Mouse (Mus musculus) embryonic facial prominence, embryonic 15.5 days (tissue): ENCODE measurements at regions not wholly inside any gene's neighbourhood (a gene's known extent, or its start where the extent isn't known, plus 50 kb on each side); places are given as distances from the start of the nearest gene placed in this dataset.
A peak's percentile ranks its signal among the peaks of the same experiment; 100 is the strongest.

Experiments
- ATAC-seq: fragments of 200-750 bp; cut with Nextera tagmentation; 2 replicates; pipeline ENCODE4 v1.8.0; 2017; ENCODE audit warnings: low read depth, moderate TSS enrichment; ENCODE audit not compliant: insufficient number of reproducible peaks, low FRiP score, low TSS enrichment
- H3K27ac ChIP-seq: fragments of 300-500 bp; sonication (generic); replicated peaks from 2 replicates; pipeline ENCODE4 v1.5.1; 2015; ENCODE audit warnings: mild to moderate bottlenecking, inconsistent platforms
- H3K27me3 ChIP-seq: fragments of 300-500 bp; sonication (generic); 2 replicates; pipeline ENCODE4 v1.6.1; 2015; ENCODE audit warnings: inconsistent platforms
- H3K36me3 ChIP-seq: fragments of 300-500 bp; sonication (generic); 2 replicates; pipeline ENCODE4 v1.6.1; 2015; ENCODE audit warnings: mild to moderate bottlenecking, inconsistent platforms
- H3K4me1 ChIP-seq: fragments of 300-500 bp; sonication (generic); 2 replicates; pipeline ENCODE4 v1.6.1; 2015; ENCODE audit warnings: inconsistent platforms
- H3K4me2 ChIP-seq: fragments of 300-500 bp; sonication (generic); replicated peaks from 2 replicates; pipeline ENCODE4 v1.6.1; 2015; ENCODE audit warnings: mild to moderate bottlenecking, inconsistent platforms
- H3K4me3 ChIP-seq: fragments of 300-500 bp; sonication (generic); replicated peaks from 2 replicates; pipeline ENCODE4 v1.5.1; 2015; ENCODE audit warnings: mild to moderate bottlenecking, inconsistent platforms
- H3K9ac ChIP-seq: fragments of 300-500 bp; sonication (generic); 2 replicates; pipeline ENCODE4 v1.6.1; 2015; ENCODE audit warnings: inconsistent platforms
- H3K9me3 ChIP-seq: fragments of 300-500 bp; sonication (generic); replicated peaks from 2 replicates; pipeline ENCODE4 v1.6.1; 2016; ENCODE audit warnings: inconsistent platforms
- WGBS: fragments of 180-500 bp; shearing (Covaris S2); methylation state at CpG from one replicate; pipeline ENCODE4 v1.1.7; 2015; 5-methylcytosine and 5-hydroxymethylcytosine counted together

DNA sequence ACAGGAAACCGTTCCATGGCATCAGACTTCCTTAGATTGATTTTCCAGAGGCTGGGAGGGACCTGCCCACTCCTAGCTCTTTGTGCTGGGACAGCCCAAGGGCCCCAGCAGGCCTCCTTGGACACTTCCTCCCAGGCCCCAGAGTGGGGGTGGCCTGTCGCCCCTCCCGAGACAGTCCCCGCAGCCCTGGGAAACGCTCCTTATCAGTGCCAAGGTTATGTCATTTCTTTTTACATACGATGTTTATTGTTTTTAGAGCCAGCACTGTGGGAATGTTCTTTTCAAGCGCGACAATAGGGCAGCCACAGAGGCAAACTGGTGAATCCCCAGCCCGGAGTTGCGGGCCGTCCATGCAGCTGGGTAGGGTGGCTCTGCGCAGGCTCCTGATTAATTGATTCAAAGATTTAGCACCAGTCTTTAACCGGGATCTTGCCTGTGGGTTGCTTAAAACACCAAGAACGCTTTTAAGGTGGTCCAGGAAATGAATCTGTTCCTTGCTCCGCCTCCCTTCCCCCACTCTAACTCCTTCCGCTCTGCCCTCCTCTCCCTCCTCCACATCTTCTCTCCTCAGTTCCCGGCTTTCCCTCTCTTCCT, 304.4 kb upstream of the Arglu1 start:
- Histone ChIP-seq H3K36me3 (no peaks in the 10 kb centered on the region), H3K27me3 (no peaks in the 10 kb centered on the region), H3K4me2 (peak overlapping the region; percentile 57), H3K27ac (peak overlapping the region; percentile 6), H3K4me1 (peaks cover 36% of the 10 kb centered on the region), H3K9ac (peak overlapping the region; percentile 1; the same call in 1 of the 2 replicates), H3K9me3 (no peaks in the 10 kb centered on the region), H3K4me3 (peak overlapping the region; percentile 32)
- ATAC-seq: peak; percentile 74
- WGBS: 4% methylated on average over 17 of the region's 17 CpGs

- H3K4me2 ChIP-seq: no peak overlapping the region
- no peaks in the 10 kb centered on the region for H3K27me3 ChIP-seq
- no peaks in the 10 kb centered on the region for H3K9me3 ChIP-seq
- H3K36me3 ChIP-seq: no peaks in the 10 kb centered on the region
- H3K27ac ChIP-seq: peak overlapping the region; percentile 44; the same call in 1 of the 2 replicates
- H3K9ac ChIP-seq: no peak overlapping the region
- 21% methylated on average over 7 of the region's 7 CpGs for WGBS
- ATAC-seq: no peak
- H3K4me1 ChIP-seq: peaks cover 36% of the 10 kb centered on the region
- no peak overlapping the region for H3K4me3 ChIP-seq
Observed at GRCm38 (mm10) chr8:8994008-8994407, 303.7 kb upstream of the Arglu1 start.

DNA sequence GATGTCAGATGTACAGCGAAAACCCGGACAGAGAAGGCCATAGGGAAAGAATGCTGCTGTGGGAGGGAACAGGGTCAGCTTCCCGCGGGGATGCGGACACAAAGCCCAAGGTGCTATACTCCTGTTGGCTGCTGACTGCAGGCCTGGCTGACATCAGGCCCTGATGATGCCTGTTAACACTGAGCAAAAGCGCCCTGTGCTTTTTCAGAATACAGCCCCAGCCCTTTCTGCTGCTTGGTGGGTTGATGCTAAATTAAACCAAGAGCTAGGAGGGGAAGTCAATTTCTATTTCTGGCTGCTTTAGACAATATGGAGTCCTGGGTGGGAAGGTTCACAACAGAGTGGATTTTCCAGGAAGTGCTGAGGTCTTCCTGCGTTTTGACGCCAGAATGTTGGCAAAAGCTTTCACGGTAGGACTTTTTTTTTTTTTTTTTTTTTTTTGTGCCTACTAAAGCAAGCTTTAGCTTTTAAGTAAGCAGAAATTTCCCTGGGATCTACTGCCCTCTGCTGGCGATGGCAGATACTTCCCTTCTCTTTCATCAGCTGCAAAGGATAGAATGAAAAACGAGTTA, 302.2 kb upstream of the Arglu1 start:
- H3K4me1 ChIP-seq: peaks cover 36% of the 10 kb centered on the region
- H3K27me3 ChIP-seq: no peaks in the 10 kb centered on the region
- no peaks in the 10 kb centered on the region for H3K36me3 ChIP-seq
- H3K4me2 ChIP-seq: peak overlapping the region; percentile 30; the same call in 1 of the 2 replicates
- ATAC-seq: no peak; the same call in 1 of the 2 replicates
- H3K4me3 ChIP-seq: no peak overlapping the region; the same call in 1 of the 2 replicates
- H3K9ac ChIP-seq: no peak overlapping the region
- WGBS: 11% methylated on average over 11 of the region's 11 CpGs
- H3K27ac ChIP-seq: peak overlapping the region; percentile 44
- no peaks in the 10 kb centered on the region for H3K9me3 ChIP-seq

- Histone ChIP-seq H3K27ac (no peak overlapping the region), H3K27me3 (no peaks in the 10 kb centered on the region), H3K4me1 (peaks cover 36% of the 10 kb centered on the region), H3K4me3 (no peak overlapping the region), H3K9ac (no peak overlapping the region), H3K9me3 (no peaks in the 10 kb centered on the region), H3K4me2 (no peak overlapping the region), H3K36me3 (no peaks in the 10 kb centered on the region)
- 54% methylated on average over 8 of the region's 8 CpGs for whole genome bisulfite sequencing
- ATAC-seq: no peak
Observed at GRCm38 (mm10) chr8:8991026-8991425, 300.7 kb upstream of the Arglu1 start.

GRCm38 (mm10) chr8:8986068-8986467, 295.7 kb upstream of the Arglu1 start:
- WGBS: 46% methylated on average over 9 of the region's 9 CpGs
- H3K9ac ChIP-seq: no peak overlapping the region
- no peak overlapping the region for H3K4me3 ChIP-seq

DNA sequence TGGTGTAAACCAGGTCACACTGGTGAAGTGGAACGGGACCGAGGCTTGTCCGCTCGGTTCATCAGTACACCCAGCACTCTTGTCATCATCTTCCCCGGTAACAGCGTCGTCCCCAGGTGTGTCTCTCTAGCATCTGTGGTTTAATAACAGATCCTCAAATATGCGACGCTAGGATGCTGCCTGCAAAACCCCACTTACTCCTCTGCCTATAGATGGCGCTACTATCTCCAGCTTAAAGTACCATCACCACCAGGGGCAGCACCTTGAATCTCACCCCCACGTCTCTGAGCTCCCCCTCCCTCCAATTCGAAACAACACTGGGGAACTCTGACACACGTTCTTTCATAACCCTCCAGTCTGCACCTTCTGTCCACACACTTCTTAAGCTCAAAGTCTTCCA, 295.1 kb upstream of the Arglu1 start:
- no peak overlapping the region for H3K9ac ChIP-seq
- ATAC-seq: no peak
- WGBS: 77% methylated on average over 13 of the region's 13 CpGs
- no peaks in the 10 kb centered on the region for H3K36me3 ChIP-seq
- H3K4me2 ChIP-seq: no peak overlapping the region
- no peaks in the 10 kb centered on the region for H3K27me3 ChIP-seq
- H3K4me1 ChIP-seq: peaks cover 22% of the 10 kb centered on the region
- no peak overlapping the region for H3K4me3 ChIP-seq
- H3K27ac ChIP-seq: no peak overlapping the region
- no peaks in the 10 kb centered on the region for H3K9me3 ChIP-seq

More at GRCm38 (mm10) chr8:8986068-8986467, 295.7 kb upstream of the Arglu1 start:
- Histone ChIP-seq H3K36me3 (no peaks in the 10 kb centered on the region), H3K27ac (no peak overlapping the region), H3K27me3 (no peaks in the 10 kb centered on the region), H3K9me3 (no peaks in the 10 kb centered on the region), H3K4me2 (no peak overlapping the region), H3K4me1 (peaks cover 29% of the 10 kb centered on the region)
- ATAC-seq: no peak

GRCm38 (mm10) chr8:8984829-8985251, 294.5 kb upstream of the Arglu1 start:
- Histone ChIP-seq H3K4me2 (no peak overlapping the region), H3K9ac (no peak overlapping the region), H3K4me3 (no peak overlapping the region), H3K4me1 (peaks cover 22% of the 10 kb centered on the region), H3K27ac (no peak overlapping the region), H3K36me3 (no peaks in the 10 kb centered on the region), H3K27me3 (no peaks in the 10 kb centered on the region), H3K9me3 (no peaks in the 10 kb centered on the region)
- WGBS: 22% methylated on average over 11 of the region's 11 CpGs
- ATAC-seq: no peak

DNA sequence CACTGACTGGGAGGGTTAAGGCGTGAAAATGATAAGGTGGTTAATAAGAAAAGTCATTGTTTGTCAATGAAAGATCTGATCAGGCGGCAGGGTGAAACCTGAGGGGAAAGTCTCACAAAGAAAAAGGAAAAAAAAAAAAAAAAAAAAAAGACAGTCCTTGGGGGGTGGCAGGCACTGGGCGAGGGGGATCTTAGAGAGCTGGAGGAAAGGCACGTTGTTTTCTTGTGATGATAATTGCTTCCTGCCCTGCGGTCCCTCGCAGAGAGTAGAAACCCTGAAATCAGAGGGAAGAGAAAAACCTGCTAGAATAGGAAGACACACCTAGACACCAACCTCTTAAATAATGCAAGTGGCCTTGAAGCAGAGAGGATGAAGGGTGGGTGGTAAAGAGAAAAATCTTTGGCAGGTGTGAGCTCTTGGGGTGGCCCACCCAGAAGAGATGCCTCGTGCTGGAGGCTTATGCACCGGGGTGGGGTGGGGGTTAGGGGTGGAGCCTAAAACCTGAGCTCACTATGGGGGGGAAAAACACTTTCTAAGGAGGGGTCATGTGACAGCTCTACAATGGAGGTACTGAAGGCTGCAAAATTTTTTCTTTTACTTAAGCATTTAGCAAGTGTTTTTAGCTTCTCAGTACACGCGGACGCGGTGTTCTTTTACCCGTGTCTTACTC, 294.0 kb upstream of the Arglu1 start:
- Histone ChIP-seq H3K36me3 (no peaks in the 10 kb centered on the region), H3K27me3 (no peaks in the 10 kb centered on the region), H3K4me3 (no peak overlapping the region), H3K9me3 (no peaks in the 10 kb centered on the region), H3K27ac (no peak overlapping the region), H3K4me2 (no peak overlapping the region), H3K9ac (no peak overlapping the region), H3K4me1 (peaks cover 22% of the 10 kb centered on the region)
- WGBS: 10% methylated on average over 13 of the region's 13 CpGs
- ATAC-seq: no peak

- Histone ChIP-seq H3K36me3 (no peaks in the 10 kb centered on the region), H3K4me2 (no peak overlapping the region), H3K4me3 (no peak overlapping the region), H3K27ac (no peak overlapping the region), H3K9me3 (no peaks in the 10 kb centered on the region), H3K27me3 (no peaks in the 10 kb centered on the region), H3K4me1 (peaks cover 22% of the 10 kb centered on the region), H3K9ac (no peak overlapping the region)
- WGBS: 25% methylated on average over 5 of the region's 5 CpGs
- no peak for ATAC-seq
Observed at GRCm38 (mm10) chr8:8983133-8983661, 292.9 kb upstream of the Arglu1 start.

DNA sequence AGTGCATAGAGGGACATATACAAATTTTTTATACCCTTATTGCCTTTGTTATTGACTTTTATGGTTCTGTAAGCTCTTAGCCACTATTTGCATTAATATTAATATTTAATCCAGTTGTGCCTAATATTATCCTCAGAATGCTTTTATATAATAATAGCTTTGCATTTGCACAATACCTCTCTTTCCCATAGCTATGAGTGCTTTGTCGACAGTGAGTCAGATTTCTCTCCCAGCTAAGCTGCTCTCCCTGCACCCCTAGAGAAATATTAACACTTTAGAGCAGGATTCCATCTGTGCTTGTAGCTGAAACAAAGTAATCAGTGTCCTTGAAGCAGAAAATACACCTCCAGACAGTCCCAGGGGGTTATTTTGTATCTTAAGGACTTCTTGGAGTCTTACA, 288.6 kb upstream of the Arglu1 start:
- Histone ChIP-seq H3K9me3 (no peaks in the 10 kb centered on the region), H3K4me3 (no peak overlapping the region), H3K4me1 (peaks cover 9% of the 10 kb centered on the region), H3K4me2 (no peak overlapping the region), H3K9ac (no peak overlapping the region), H3K27ac (no peak overlapping the region), H3K27me3 (no peaks in the 10 kb centered on the region), H3K36me3 (no peaks in the 10 kb centered on the region)
- 13% methylated on average over 1 of the region's 1 CpGs for WGBS
- ATAC-seq: no peak

DNA sequence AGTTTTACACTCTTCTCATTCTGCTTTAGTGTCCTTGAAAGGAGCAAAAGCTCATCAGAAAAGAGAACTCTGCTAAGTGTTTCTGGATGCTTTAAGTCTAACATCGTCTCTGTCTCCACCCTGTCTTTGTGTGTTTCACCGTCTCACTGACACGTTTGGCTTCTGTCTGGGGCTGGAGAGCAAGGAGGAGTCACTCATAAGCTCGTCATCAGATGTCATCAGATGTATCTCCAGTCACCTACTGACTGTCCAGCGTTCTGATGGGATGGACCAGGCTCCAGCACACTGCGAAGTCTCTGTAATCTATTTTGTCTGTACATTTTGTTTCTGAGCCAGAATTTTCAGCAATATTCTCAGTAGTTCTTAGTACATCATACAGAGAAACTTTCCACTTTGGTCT, 283.4 kb upstream of the Arglu1 start:
- Histone ChIP-seq H3K27me3 (no peaks in the 10 kb centered on the region), H3K4me1 (peaks cover 10% of the 10 kb centered on the region), H3K4me3 (no peak overlapping the region), H3K27ac (no peak overlapping the region), H3K9ac (no peak overlapping the region), H3K36me3 (no peaks in the 10 kb centered on the region), H3K4me2 (no peak overlapping the region), H3K9me3 (no peaks in the 10 kb centered on the region)
- WGBS: 56% methylated on average over 6 of the region's 6 CpGs
- no peak for ATAC-seq
